Mouse (Mus musculus) cerebellum, adult 2 months (tissue): ENCODE data around the gene Fank1.

ENCODE experiments used
- CTCF ChIP-seq: fragments of 200-500 bp; IDR thresholded peaks from 2 replicates; pipeline ENCODE4 v1.5.1; 2011; ENCODE audit warnings: low read depth, mild to moderate bottlenecking, control low read depth, low read length, moderate library complexity, borderline replicate concordance; ENCODE audit not compliant: insufficient read depth
- POLR2A ChIP-seq: fragments of 200-500 bp; IDR thresholded peaks from 2 replicates; pipeline ENCODE4 v1.6.1; 2011; ENCODE audit warnings: low read length, control low read depth, borderline replicate concordance; ENCODE audit not compliant: insufficient read depth

DNA sequence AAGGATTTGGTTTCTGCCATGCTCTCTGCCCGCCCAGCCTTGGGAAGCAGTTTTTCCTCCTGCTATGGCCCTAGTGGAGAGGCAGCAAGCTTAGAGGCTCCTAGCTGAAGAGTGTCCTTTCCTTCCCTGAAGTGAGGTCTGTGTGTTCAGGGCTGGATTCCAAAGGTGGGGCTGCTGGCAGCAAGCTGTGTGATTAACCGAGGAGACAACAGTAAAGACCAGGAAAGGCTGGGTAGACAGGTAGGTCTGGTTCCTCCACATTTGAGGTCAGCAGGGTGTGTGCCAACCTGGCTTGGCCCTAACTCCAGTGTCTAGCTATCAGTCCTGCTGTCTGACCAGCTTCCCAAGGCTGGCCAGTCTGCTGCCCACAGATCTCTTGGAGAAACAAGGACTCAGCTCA lies 18.1 kb downstream of the Fank1 start:
- TF ChIP-seq CTCF (no peak), POLR2A (no peak)
